Mouse (Mus musculus) lung, adult 18-20 months (tissue): ENCODE measurements around the gene Nkx3-2.

Experiments
- DNase-seq, 2 experiments: peaks; one replicate each; pipeline ENCODE4 v3.0.0; 2022; ENCODE audit warnings: mixed read lengths in 2 of 2

Gene Nkx3-2

GRCm38 (mm10) chr5:41762141-41762946 is 2.0 kb downstream of the Nkx3-2 start:
- DNase-seq = no peak

- no peak for DNase-seq
Observed at GRCm38 (mm10) chr5:41761509-41762140, 2.7 kb downstream of the Nkx3-2 start.

GRCm38 (mm10) chr5:41760831-41761508 is 3.3 kb downstream of the Nkx3-2 start:
- no peak for DNase-seq

- DNase-seq = no peak
Observed at GRCm38 (mm10) chr5:41760071-41760470, 4.2 kb downstream of the Nkx3-2 start.

- no peak for DNase-seq
Observed at GRCm38 (mm10) chr5:41758671-41759639, 5.3 kb downstream of the Nkx3-2 start.

GRCm38 (mm10) chr5:41757338-41757737 is 7.0 kb downstream of the Nkx3-2 start:
- no peak for DNase-seq

GRCm38 (mm10) chr5:41756396-41756795 is 7.9 kb downstream of the Nkx3-2 start:
- no peak for DNase-seq

GRCm38 (mm10) chr5:41755373-41755960 is 8.8 kb downstream of the Nkx3-2 start:
- no peak for DNase-seq

GRCm38 (mm10) chr5:41754836-41755235 is 9.5 kb downstream of the Nkx3-2 start:
- DNase-seq = no peak

GRCm38 (mm10) chr5:41754226-41754775 is 10.0 kb downstream of the Nkx3-2 start:
- DNase-seq = no peak

- DNase-seq = no peak
Observed at GRCm38 (mm10) chr5:41752721-41753120, 11.6 kb downstream of the Nkx3-2 start.

GRCm38 (mm10) chr5:41744898-41745780 is 19.2 kb downstream of the Nkx3-2 start:
- DNase-seq = no peak

- DNase-seq = no peak
Observed at GRCm38 (mm10) chr5:41744234-41744633, 20.1 kb downstream of the Nkx3-2 start.

GRCm38 (mm10) chr5:41738817-41739216 is 25.5 kb downstream of the Nkx3-2 start:
- DNase-seq = no peak

- DNase-seq = no peak
Observed at GRCm38 (mm10) chr5:41737039-41737438, 27.3 kb downstream of the Nkx3-2 start.

- no peak for DNase-seq
Observed at GRCm38 (mm10) chr5:41727017-41727416, 37.3 kb downstream of the Nkx3-2 start.

GRCm38 (mm10) chr5:41725573-41725972 is 38.7 kb downstream of the Nkx3-2 start:
- no peak for DNase-seq
